Mouse (Mus musculus): ENCODE data around the gene Slc5a4b.

The Slc5a4b gene

DNA sequence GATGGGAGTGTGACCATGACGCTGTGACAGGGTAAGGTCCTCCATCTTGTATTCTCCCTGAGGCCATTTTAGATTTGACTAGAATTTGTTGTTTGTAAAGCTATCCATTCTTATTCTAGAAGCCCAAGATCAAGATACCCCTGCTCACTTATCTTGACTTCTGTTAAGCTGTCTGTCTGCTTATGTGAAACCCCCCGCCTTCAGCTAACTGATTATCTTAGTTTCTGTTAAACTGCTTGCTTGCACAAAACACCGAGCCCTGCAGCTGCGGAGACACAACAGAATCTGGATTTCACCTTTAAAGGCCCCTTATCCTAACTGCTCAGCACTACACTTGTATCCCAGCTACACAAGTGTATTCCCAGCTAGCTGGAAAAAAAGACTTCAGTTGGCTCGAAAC lies 73.8 kb downstream of the Slc5a4b start:
- no peak for DNase-seq (ENCODE audit: low spot score)

DNA sequence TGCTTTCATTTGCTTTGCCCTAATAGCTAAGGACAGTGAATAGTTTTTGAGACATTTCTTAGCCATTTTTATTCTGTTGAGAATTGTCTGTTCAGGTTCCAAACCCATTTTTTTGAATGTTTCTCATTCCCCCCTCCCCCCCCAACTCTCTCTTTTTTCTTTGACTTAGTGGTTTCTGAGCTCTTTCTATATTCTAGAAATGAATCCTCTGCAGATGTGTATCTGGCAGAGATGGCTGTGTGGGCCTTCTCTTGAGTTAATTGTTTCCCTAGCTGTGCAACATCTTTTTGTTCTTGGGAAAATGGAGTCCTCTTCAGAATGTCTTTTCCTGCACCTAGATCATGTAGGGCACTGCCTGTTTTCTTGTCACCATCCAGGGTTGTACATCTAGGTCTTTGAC lies 75.5 kb downstream of the Slc5a4b start:
- no peak for DNase-seq (ENCODE audit: low spot score)

- DNase-seq (ENCODE audit: low spot score), result no peak
Observed at GRCm38 (mm10) chr10:76034001-76034600, 76.7 kb downstream of the Slc5a4b start.

DNA sequence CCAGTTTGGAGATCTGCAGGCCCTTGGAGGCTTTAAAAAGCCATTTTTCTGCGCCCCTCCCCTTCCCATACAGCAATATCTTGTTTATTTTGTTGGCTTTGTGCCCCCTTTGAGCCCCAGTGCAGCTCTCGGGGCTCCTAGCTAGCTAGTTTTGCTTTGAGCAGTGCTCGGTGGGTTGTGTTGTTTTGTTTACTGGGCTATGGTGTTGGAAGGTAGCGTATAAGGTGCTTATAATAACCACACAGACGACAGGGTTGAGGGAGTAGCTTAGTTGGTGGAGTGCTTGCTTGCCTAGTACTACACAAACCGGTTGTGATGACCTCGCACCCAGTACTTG lies 77.7 kb downstream of the Slc5a4b start:
- no peak for DNase-seq (ENCODE audit: low spot score)

DNA sequence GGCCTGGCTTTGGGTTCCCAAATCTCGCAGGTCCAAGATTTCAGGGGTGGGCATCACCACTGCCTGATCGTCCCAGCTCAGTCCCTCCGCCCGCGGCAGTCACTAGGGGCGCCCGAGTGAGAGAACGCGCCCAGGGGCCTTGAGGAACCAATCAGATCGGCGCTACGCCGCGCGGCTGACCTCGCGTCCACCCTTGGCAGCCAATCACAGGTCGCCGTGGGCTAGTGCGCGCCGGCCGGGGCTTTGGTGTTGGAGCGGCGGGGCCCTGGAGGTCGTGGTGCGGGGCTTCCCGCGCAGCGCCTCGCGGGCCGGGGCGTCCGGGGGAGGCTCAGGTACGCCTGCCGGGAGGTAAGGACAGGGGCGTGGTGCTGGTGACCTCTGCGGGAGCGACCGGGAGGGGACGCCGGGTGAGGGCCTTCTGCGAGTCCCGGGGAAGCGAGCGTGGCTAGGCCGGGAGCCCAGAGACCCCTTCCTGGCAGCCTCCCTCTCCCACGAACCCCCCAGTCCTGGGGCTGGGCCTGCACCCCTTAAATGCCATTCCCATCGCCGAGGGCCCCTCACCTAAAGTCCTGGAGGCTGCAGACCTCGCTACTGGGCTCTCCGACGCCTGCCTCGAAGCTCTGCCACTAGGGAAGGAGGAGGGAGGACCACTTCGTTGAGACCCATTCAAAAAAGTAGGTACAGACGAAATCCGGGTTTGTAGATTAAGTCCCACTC lies 78.2 kb downstream of the Slc5a4b start, which contains the start of gene Zfp280b:
Gene Zfp280b (plus strand): TSS at position 249 of the 717 bp plus-strand sequence.
- DNase-seq (ENCODE audit: low spot score), result peak; percentile 97

DNA sequence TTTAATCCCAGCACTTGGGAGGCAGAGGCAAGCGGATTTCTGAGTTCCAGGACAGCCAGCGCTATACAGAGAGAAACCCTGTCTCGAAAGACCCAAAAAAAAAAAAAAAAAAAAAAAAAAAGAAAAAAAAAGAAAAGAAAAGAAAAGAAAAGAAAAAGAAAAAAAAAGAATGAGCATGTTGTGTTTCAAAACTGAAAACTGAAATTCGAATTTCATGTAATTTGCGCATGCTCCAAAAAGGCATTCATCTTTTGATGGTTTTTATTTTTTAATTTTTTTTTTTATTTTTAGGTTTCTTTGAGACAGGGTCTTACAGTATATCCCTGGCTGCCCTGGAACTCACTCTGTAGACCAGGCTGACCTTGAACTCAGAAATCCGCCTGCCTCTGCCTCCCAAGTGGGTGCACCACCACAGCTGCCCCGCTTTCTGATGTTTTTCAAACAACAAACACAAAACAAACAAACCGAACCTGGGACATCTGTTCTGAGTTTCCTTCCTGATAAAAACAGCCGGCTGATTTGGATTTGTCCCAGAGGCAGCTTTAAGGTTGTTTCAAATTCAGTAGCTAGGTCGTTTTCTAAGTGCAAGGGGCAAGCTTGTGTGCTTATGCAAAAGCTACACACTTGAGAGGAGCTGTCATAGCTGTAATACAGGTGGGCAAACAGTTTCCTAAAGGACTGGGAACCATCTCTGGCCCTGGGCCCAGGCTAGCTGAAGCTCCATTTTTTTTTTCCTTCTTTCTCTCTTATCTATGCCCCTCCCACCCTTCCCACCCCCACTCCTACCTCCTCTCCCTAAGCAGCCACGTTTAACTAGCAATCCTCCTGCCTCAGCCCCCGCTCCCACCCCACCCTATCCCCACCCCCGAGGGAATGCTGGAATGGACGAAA lies 79.0 kb downstream of the Slc5a4b start:
- DNase-seq (ENCODE audit: low spot score), result no peak

DNA sequence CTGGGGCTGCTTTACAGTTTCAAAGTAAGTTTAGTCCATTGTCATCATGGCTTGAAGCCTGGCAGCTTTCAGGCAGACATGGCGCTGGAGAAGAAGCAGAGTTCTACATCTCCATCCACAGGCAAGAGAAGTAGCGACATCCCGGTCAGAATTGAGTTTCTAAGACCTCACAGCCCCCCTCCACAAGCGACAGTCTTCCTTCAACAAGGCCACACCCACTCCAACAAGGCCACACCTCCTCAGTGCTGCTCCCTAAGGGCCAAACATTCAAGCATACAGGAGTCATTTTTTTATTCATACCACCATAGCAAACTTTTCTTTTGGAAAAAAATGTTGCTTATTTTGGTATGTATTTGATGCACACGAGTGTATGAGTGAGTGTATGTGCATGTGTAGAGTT lies 80.3 kb downstream of the Slc5a4b start:
- DNase-seq (ENCODE audit: low spot score), result no peak

- peak; percentile 75 for DNase-seq (ENCODE audit: low spot score)
Observed at GRCm38 (mm10) chr10:76029276-76029675, 81.5 kb downstream of the Slc5a4b start.

- DNase-seq (ENCODE audit: low spot score), result no peak
Observed at GRCm38 (mm10) chr10:76028396-76028795, 82.4 kb downstream of the Slc5a4b start.

GRCm38 (mm10) chr10:76028016-76028366 lies 82.8 kb downstream of the Slc5a4b start:
- peak; percentile 33 for DNase-seq (ENCODE audit: low spot score)

- DNase-seq (ENCODE audit: low spot score), result no peak
Observed at GRCm38 (mm10) chr10:76027127-76028015, 83.4 kb downstream of the Slc5a4b start.

DNA sequence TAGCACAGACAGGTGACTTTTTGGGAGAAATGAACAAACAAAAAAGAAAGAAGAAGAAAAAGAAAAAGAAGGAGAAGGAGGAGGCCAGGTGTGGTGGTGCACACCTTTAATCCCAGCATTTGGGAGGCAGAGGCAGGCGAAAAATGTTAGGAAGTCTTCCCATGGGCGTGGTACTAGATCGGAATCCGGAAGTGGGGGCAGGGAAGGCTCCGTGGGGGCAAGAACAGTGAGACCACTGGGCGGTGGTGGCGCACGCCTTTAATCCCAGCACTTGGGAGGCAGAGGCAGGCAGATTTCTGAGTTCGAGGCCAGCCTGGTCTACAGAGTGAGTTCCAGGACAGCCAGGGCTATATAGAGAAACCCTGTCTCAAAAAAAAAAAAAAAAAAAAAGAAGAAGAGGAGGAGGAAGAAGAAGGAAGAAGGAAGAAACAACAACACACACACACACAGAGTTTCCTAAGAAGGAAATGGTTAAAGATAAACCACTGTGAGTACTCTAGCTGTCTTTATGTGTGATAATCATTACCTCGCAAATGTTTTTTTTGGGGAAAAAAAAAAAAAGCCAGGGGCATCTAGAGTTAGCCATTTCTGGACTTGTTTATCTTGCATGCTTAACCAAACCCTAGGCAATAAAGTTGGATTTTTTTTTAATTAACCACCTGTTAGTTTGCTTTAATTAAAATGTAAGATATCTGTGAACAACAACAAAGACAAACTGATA lies 85.1 kb downstream of the Slc5a4b start:
- peak; percentile 59 for DNase-seq (ENCODE audit: low spot score)

DNA sequence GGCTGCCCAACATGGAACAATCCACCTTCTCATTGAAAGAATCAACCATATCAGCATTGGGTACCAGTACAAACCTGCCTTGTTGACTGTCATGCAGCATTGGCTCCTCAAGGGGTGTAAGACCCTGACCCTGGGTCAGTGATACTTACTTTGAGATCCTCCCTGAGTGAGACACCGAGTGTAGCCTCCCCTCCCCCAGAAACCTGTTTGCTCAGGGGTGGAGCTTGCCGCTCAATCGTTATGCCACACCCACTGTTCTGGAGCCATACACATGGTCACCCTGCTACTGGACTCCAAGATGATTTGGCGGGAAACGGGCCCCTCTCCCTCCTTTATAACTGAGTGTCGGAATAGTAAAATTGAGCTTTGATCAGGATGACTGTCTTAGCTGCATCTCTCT lies 86.8 kb downstream of the Slc5a4b start:
- no peak for DNase-seq (ENCODE audit: low spot score)

DNA sequence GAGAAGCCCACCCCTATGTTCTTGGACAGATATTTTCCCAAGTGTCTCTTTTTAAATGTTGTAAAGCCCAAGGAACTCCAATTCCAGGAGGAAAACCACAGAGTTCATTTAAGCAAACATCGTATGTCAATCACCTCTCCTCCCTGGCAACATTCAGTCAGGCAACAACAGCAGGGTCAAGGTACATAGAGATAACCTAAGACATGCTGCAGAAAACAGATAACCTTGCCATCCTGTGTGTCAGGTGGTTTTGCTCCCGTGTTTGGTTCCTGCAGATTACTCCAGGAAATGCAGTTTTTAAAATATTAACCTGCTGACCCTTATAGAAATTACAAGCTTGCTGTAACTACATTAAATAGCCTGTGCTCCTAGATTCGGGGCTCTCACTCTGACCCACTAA lies 89.0 kb downstream of the Slc5a4b start:
- peak; percentile 80 for DNase-seq (ENCODE audit: low spot score)

GRCm38 (mm10) chr10:76016886-76017285 lies 93.9 kb downstream of the Slc5a4b start:
- no peak for DNase-seq (ENCODE audit: low spot score)

- DNase-seq (ENCODE audit: low spot score), result no peak
Observed at GRCm38 (mm10) chr10:76012922-76013321, 97.8 kb downstream of the Slc5a4b start.

DNA sequence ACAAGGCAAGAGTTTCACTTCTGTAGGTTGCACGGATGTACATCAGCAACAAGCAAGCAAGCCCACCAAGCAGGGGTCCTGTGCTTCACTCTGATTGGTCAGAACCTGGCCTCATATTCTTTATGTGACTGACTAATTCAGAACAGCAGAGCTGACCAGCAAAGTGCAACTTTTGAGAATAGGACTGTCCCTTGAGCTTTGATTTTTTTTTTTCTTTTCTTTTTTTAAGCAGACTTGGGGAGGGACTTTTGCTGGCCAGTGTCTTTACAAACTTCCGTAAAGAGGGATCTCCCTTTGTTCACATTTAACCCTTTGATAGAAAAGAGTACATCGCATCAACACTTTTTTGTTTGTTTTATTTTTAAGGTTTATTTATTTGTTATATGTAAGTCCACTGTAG lies 100.9 kb downstream of the Slc5a4b start:
- DNase-seq (ENCODE audit: low spot score), result no peak

Measured in yolk sac, embryonic 10.5 days (tissue).